Mouse (Mus musculus) stomach, embryonic 14.5 days (tissue): ENCODE results near the gene Lbhd2. TPM values are rescaled to one million over a fixed set of nuclear protein-coding genes. Genes with fewer than 3 reads are reported as not detected.
A peak's percentile ranks its signal among the peaks of the same experiment; 100 is the strongest.

ENCODE experiments used
- ATAC-seq: fragments of 200-750 bp; cut with Nextera tagmentation; 2 replicates; pipeline ENCODE4 v1.8.0; 2017; ENCODE audit warnings: low read depth, moderate TSS enrichment; ENCODE audit not compliant: insufficient number of reproducible peaks, insufficient read depth, low FRiP score
- H3K27ac ChIP-seq: fragments of 300-500 bp; sonication (generic); 2 replicates; pipeline ENCODE4 v1.5.1; 2014; ENCODE audit warnings: mild to moderate bottlenecking, low read length, moderate library complexity, mixed read lengths
- H3K27me3 ChIP-seq: fragments of 300-500 bp; sonication (generic); 2 replicates; pipeline ENCODE4 v1.6.1; 2014; ENCODE audit warnings: low read length, control low read depth, mixed read lengths; ENCODE audit not compliant: control insufficient read depth, insufficient read depth
- H3K36me3 ChIP-seq: fragments of 300-500 bp; sonication (generic); 2 replicates; pipeline ENCODE4 v1.6.1; 2014; ENCODE audit warnings: mild to moderate bottlenecking, control low read depth, low read length, moderate library complexity, mixed read lengths; ENCODE audit not compliant: control insufficient read depth, insufficient read depth
- H3K4me1 ChIP-seq: fragments of 300-500 bp; sonication (generic); 2 replicates; pipeline ENCODE4 v1.6.1; 2014; ENCODE audit warnings: low read length, control low read depth, mixed read lengths; ENCODE audit not compliant: control insufficient read depth, insufficient read depth
- H3K4me2 ChIP-seq: fragments of 300-500 bp; sonication (generic); replicated peaks from 2 replicates; pipeline ENCODE4 v1.6.1; 2014; ENCODE audit warnings: low read depth, low read length, control low read depth
- H3K4me3 ChIP-seq: fragments of 300-500 bp; sonication (generic); 2 replicates; pipeline ENCODE4 v1.5.1; 2014; ENCODE audit warnings: low read depth, low read length, control low read depth
- H3K9ac ChIP-seq: fragments of 300-500 bp; sonication (generic); replicated peaks from 2 replicates; pipeline ENCODE4 v1.6.1; 2014; ENCODE audit warnings: low read depth, mild to moderate bottlenecking, control low read depth, low read length, moderate library complexity, mixed read lengths
- H3K9me3 ChIP-seq: fragments of 300-500 bp; sonication (generic); 2 replicates; pipeline ENCODE4 v1.6.1; 2016; ENCODE audit warnings: low read depth, low read length, control low read depth; ENCODE audit not compliant: control insufficient read depth
- WGBS: fragments of 180-500 bp; shearing (Covaris S2); extraction: QIAGEN DNeasy Blood & Tissue Kit; methylation state at CpG from one replicate; pipeline ENCODE4 v1.1.7; 2014; 5-methylcytosine and 5-hydroxymethylcytosine counted together
- polyA plus RNA-seq: library from polyadenylated mRNA; unstranded; fragments of >200 nt; fragmentation: Nextera tagmentation; extraction: Ambion mirVana; gene quantifications from 2 replicates; pipeline ENCODE4 v1.2.1, GENCODE M21; 2014

The Lbhd2 gene
- polyA plus RNA-seq, 1 experiment from 2014 or later = 0.93 TPM

GRCm38 (mm10) chr12:111437222-111437900 lies 30.8 kb downstream of the Lbhd2 start:
- Histone ChIP-seq H3K4me2 (no peak overlapping the region), H3K9me3 (no peaks in the 10 kb centered on the region), H3K27ac (no peak overlapping the region), H3K4me1 (peaks cover 6% of the 10 kb centered on the region; the same call in 1 of the 2 replicates), H3K27me3 (peaks cover 12% of the 10 kb centered on the region; the same call in 1 of the 2 replicates), H3K9ac (no peak overlapping the region), H3K36me3 (no peaks in the 10 kb centered on the region), H3K4me3 (no peak overlapping the region)
- ATAC-seq = no peak
- 64% methylated on average over 5 of the region's 5 CpGs for WGBS

GRCm38 (mm10) chr12:111438850-111439249 lies 32.2 kb downstream of the Lbhd2 start:
- H3K4me1 ChIP-seq = peaks cover 14% of the 10 kb centered on the region; the same call in 1 of the 2 replicates
- ATAC-seq = no peak
- 80% methylated on average over 6 of the region's 6 CpGs for WGBS
- no peak overlapping the region for H3K4me2 ChIP-seq
- no peaks in the 10 kb centered on the region for H3K36me3 ChIP-seq
- no peak overlapping the region for H3K27ac ChIP-seq
- no peak overlapping the region for H3K9ac ChIP-seq
- no peak overlapping the region for H3K4me3 ChIP-seq
- no peaks in the 10 kb centered on the region for H3K9me3 ChIP-seq
- peaks cover 27% of the 10 kb centered on the region for H3K27me3 ChIP-seq

- Histone ChIP-seq H3K27ac (no peak overlapping the region), H3K4me1 (0 out of 2 replicates have a peak, but pooled peaks cover 8% of the 10 kb centered on the region), H3K9ac (no peak overlapping the region), H3K4me3 (no peak overlapping the region), H3K27me3 (peaks cover 46% of the 10 kb centered on the region), H3K9me3 (no peaks in the 10 kb centered on the region), H3K36me3 (no peaks in the 10 kb centered on the region), H3K4me2 (no peak overlapping the region)
- no peak for ATAC-seq
- 86% methylated on average over 9 of the region's 9 CpGs for WGBS
Observed at GRCm38 (mm10) chr12:111440701-111441373, 34.2 kb downstream of the Lbhd2 start.

GRCm38 (mm10) chr12:111441523-111441922 lies 34.9 kb downstream of the Lbhd2 start:
- Histone ChIP-seq H3K9me3 (no peaks in the 10 kb centered on the region), H3K4me1 (0 out of 2 replicates have a peak, but pooled peaks cover 8% of the 10 kb centered on the region), H3K36me3 (no peaks in the 10 kb centered on the region), H3K27ac (no peak overlapping the region), H3K27me3 (peaks cover 53% of the 10 kb centered on the region), H3K4me3 (no peak overlapping the region), H3K4me2 (no peak overlapping the region), H3K9ac (no peak overlapping the region)
- 75% methylated on average over 3 of the region's 3 CpGs for WGBS
- no peak for ATAC-seq

- peak; percentile 62; the same call in 1 of the 2 replicates for ATAC-seq
- peaks cover 63% of the 10 kb centered on the region for H3K27me3 ChIP-seq
- H3K36me3 ChIP-seq = no peaks in the 10 kb centered on the region
- H3K4me2 ChIP-seq = peak within 1 kb of the TSS; percentile 65
- H3K4me1 ChIP-seq = 0 out of 2 replicates have a peak, but pooled peaks cover 8% of the 10 kb centered on the region
- H3K4me3 ChIP-seq = peak within 1 kb of the TSS; percentile 27
- H3K9me3 ChIP-seq = no peaks in the 10 kb centered on the region
- no peak within 1 kb of the TSS for H3K9ac ChIP-seq
- no peak within 1 kb of the TSS for H3K27ac ChIP-seq
- WGBS = 1% methylated on average over 48 of the region's 48 CpGs
Observed at GRCm38 (mm10) chr12:111442309-111443010, 35.9 kb downstream of the Lbhd2 start, which contains the start of gene Tnfaip2. TSS of gene Tnfaip2 (plus strand) at chr12:111442469.

GRCm38 (mm10) chr12:111443011-111443870 lies 36.6 kb downstream of the Lbhd2 start:
- Histone ChIP-seq H3K27ac (no peak overlapping the region), H3K4me2 (peak overlapping the region; percentile 65), H3K4me1 (peaks cover 14% of the 10 kb centered on the region; the same call in 1 of the 2 replicates), H3K27me3 (peaks cover 70% of the 10 kb centered on the region), H3K36me3 (no peaks in the 10 kb centered on the region), H3K9me3 (no peaks in the 10 kb centered on the region), H3K9ac (no peak overlapping the region), H3K4me3 (peak overlapping the region; percentile 27)
- 27% methylated on average over 15 of the region's 15 CpGs for WGBS
- peak; percentile 81; the same call in 1 of the 2 replicates for ATAC-seq

GRCm38 (mm10) chr12:111443921-111444831 lies 37.6 kb downstream of the Lbhd2 start:
- 43% methylated on average over 10 of the region's 10 CpGs for WGBS
- Histone ChIP-seq H3K36me3 (no peaks in the 10 kb centered on the region), H3K9me3 (no peaks in the 10 kb centered on the region)

More at GRCm38 (mm10) chr12:111443921-111444831, 37.6 kb downstream of the Lbhd2 start:
- ATAC-seq = no peak
- Histone ChIP-seq H3K4me2 (no peak overlapping the region), H3K4me1 (peaks cover 22% of the 10 kb centered on the region; the same call in 1 of the 2 replicates), H3K9ac (no peak overlapping the region), H3K27ac (no peak overlapping the region), H3K27me3 (peaks cover 78% of the 10 kb centered on the region), H3K4me3 (no peak overlapping the region)
